Mouse (Mus musculus) stomach, embryonic 14.5 days (tissue): ENCODE measurements around the gene Plcb4. TPM values are rescaled to one million over a fixed set of nuclear protein-coding genes. Genes with fewer than 3 reads are reported as not detected.

ENCODE experiments used
- ATAC-seq: fragments of 200-750 bp; cut with Nextera tagmentation; 2 replicates; pipeline ENCODE4 v1.8.0; 2017; ENCODE audit warnings: low read depth, moderate TSS enrichment; ENCODE audit not compliant: insufficient number of reproducible peaks, insufficient read depth, low FRiP score
- H3K27ac ChIP-seq: fragments of 300-500 bp; sonication (generic); 2 replicates; pipeline ENCODE4 v1.5.1; 2014; ENCODE audit warnings: mild to moderate bottlenecking, low read length, moderate library complexity, mixed read lengths
- H3K27me3 ChIP-seq: fragments of 300-500 bp; sonication (generic); 2 replicates; pipeline ENCODE4 v1.6.1; 2014; ENCODE audit warnings: low read length, control low read depth, mixed read lengths; ENCODE audit not compliant: control insufficient read depth, insufficient read depth
- H3K36me3 ChIP-seq: fragments of 300-500 bp; sonication (generic); 2 replicates; pipeline ENCODE4 v1.6.1; 2014; ENCODE audit warnings: mild to moderate bottlenecking, control low read depth, low read length, moderate library complexity, mixed read lengths; ENCODE audit not compliant: control insufficient read depth, insufficient read depth
- H3K4me1 ChIP-seq: fragments of 300-500 bp; sonication (generic); 2 replicates; pipeline ENCODE4 v1.6.1; 2014; ENCODE audit warnings: low read length, control low read depth, mixed read lengths; ENCODE audit not compliant: control insufficient read depth, insufficient read depth
- H3K4me2 ChIP-seq: fragments of 300-500 bp; sonication (generic); replicated peaks from 2 replicates; pipeline ENCODE4 v1.6.1; 2014; ENCODE audit warnings: low read depth, low read length, control low read depth
- H3K4me3 ChIP-seq: fragments of 300-500 bp; sonication (generic); 2 replicates; pipeline ENCODE4 v1.5.1; 2014; ENCODE audit warnings: low read depth, low read length, control low read depth
- H3K9ac ChIP-seq: fragments of 300-500 bp; sonication (generic); replicated peaks from 2 replicates; pipeline ENCODE4 v1.6.1; 2014; ENCODE audit warnings: low read depth, mild to moderate bottlenecking, control low read depth, low read length, moderate library complexity, mixed read lengths
- H3K9me3 ChIP-seq: fragments of 300-500 bp; sonication (generic); 2 replicates; pipeline ENCODE4 v1.6.1; 2016; ENCODE audit warnings: low read depth, low read length, control low read depth; ENCODE audit not compliant: control insufficient read depth
- whole genome bisulfite sequencing: fragments of 180-500 bp; shearing (Covaris S2); extraction: QIAGEN DNeasy Blood & Tissue Kit; methylation state at CpG from one replicate; pipeline ENCODE4 v1.1.7; 2014; 5-methylcytosine and 5-hydroxymethylcytosine counted together
- polyA plus RNA-seq: library from polyadenylated mRNA; unstranded; fragments of >200 nt; fragmentation: Nextera tagmentation; extraction: Ambion mirVana; gene quantifications from 2 replicates; pipeline ENCODE4 v1.2.1, GENCODE M21; 2014

Plcb4 gene
- polyA plus RNA-seq, 1 experiment from 2014 or later: 51.4 TPM

DNA sequence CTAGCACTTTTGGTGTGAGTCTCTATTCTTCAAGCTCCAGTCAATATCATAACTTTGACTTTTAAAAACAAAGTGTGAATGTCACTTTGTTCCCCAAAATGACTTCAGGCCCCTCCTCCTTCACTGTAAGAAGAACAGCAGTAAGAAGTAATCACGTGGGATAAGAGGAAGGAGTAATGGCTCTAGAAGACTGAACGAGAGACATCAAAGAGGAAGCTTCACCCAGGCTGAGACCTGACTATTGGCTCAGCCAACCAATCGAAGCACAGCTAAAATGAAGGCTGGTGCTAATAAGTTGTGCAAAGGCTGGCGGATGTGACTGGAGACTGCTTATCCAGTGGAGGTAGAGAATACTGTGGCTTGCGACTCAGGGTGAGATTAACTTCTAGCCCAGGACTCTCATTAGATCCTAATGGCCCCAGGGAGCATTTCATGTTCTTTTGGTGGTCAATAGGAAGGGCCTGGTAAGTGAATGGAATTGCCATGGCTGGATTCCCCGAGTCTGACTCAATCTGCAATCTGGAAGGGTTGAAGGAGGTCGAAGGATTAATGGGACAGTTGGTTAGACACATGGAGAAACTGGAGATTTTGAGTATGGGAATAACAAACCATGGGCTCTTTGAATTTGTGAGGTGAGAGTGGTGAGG, 225.8 kb downstream of the Plcb4 start:
- WGBS: 75% methylated on average over 7 of the region's 7 CpGs
- H3K4me2 ChIP-seq: no peak overlapping the region
- H3K27ac ChIP-seq: no peak overlapping the region
- H3K27me3 ChIP-seq: no peaks in the 10 kb centered on the region
- H3K9me3 ChIP-seq: no peaks in the 10 kb centered on the region
- H3K36me3 ChIP-seq: no peaks in the 10 kb centered on the region
- no peak overlapping the region for H3K9ac ChIP-seq
- ATAC-seq: no peak
- no peak overlapping the region for H3K4me3 ChIP-seq
- H3K4me1 ChIP-seq: peaks cover 4% of the 10 kb centered on the region; the same call in 1 of the 2 replicates

DNA sequence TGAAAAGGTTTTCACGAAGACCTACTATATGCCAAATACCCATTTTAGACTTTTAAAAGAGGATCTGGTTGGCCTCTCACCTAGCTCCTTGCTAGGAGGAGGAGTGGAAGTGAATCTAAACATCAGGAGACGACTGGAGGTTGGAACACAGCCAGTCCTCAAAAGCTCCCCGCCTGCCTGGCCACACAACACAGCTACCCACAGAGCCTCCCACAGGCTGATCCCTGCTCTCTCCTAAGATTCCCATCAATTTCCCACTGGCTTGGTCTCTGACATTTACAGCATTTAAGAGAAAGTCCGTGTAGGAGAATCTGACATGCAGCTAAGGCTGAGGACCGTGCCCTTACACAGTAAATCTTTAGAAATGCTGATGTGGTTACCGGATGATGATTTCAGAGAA, 226.8 kb downstream of the Plcb4 start:
- Histone ChIP-seq H3K27ac (peak overlapping the region; percentile 48), H3K4me2 (no peak overlapping the region), H3K9me3 (no peaks in the 10 kb centered on the region), H3K9ac (no peak overlapping the region), H3K4me3 (no peak overlapping the region), H3K36me3 (no peaks in the 10 kb centered on the region), H3K4me1 (peaks cover 4% of the 10 kb centered on the region; the same call in 1 of the 2 replicates), H3K27me3 (no peaks in the 10 kb centered on the region)
- 31% methylated on average over 6 of the region's 6 CpGs for WGBS
- peak; percentile 39 for ATAC-seq

DNA sequence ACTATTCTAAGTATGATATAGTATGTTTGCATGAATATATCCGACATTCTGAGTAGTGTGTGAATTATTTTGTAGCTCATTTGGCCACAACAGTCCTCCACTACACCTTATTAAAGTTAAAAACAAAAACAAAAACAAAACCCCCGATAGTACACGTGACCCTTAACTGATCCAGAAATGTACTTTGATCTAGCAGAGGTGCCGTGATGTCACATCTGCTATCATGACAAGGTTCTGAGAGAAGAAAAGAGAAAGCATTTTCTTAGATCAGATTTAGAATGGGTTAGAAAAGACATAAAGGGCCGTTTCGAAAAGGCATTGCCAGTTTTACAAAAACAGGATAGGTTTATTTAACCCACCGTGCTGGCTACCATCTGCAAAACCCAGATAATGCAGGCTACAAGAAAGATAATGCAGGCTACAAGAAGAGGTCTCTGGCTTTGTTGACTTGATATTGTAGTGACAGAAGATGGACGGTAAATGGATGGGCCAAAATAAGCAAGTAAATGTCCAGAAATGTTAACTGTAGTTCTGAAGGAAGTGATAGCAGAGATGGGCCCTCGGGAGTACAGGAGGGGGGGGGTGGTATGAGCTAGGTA, 227.4 kb downstream of the Plcb4 start:
- no peak for ATAC-seq
- no peak overlapping the region for H3K4me2 ChIP-seq
- H3K27ac ChIP-seq: no peak overlapping the region

DNA sequence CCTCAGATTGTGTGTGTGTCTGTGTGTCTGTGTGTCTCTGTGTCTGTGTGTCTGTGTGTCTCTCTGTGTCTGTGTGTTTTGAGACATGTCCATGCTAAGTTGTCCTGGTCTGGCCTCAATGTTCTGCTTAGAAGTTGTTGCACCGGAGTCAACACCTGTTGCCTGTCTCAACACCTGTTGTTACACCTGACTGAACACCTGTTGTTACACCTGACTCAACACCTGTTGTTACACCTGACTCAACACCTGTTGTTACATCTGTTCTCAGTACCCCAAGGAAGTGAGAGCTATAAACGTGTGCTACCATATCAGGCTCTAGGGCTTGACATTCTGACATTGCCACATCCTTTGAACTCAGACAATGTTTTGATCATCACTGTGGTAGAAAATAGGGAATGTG, 229.0 kb downstream of the Plcb4 start:
- no peaks in the 10 kb centered on the region for H3K9me3 ChIP-seq
- ATAC-seq: no peak
- H3K4me3 ChIP-seq: no peak overlapping the region
- no peak overlapping the region for H3K9ac ChIP-seq
- H3K4me1 ChIP-seq: peaks cover 4% of the 10 kb centered on the region; the same call in 1 of the 2 replicates
- no peak overlapping the region for H3K4me2 ChIP-seq
- H3K27me3 ChIP-seq: no peaks in the 10 kb centered on the region
- H3K36me3 ChIP-seq: no peaks in the 10 kb centered on the region
- H3K27ac ChIP-seq: no peak overlapping the region
- WGBS: 82% methylated on average over 2 of the region's 2 CpGs

More for the DNA sequence above, 227.4 kb downstream of the Plcb4 start:
- Histone ChIP-seq H3K9me3 (no peaks in the 10 kb centered on the region), H3K36me3 (no peaks in the 10 kb centered on the region), H3K9ac (no peak overlapping the region), H3K27me3 (no peaks in the 10 kb centered on the region), H3K4me1 (peaks cover 4% of the 10 kb centered on the region; the same call in 1 of the 2 replicates), H3K4me3 (no peak overlapping the region)
- 56% methylated on average over 9 of the region's 9 CpGs for WGBS

DNA sequence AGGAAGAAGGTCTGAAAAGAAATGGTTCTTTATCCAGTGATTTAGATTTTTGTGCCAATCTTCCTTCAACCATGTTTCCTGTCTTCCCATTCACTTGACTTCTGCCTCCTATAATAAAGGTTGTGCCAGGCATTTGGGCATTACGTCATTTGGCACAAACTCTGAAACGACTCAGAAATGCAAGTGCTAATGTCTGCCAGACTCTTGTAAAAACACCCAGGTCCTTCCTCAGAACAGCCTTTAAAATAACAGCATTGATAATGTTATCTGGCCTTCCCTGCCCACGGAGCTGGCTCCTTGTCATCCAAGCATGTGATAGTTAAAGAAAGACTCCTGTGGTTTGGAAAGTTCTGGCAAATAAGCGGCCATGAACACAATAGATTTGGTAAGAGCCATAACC, 229.4 kb downstream of the Plcb4 start:
- no peaks in the 10 kb centered on the region for H3K27me3 ChIP-seq
- H3K27ac ChIP-seq: no peak overlapping the region
- H3K36me3 ChIP-seq: no peaks in the 10 kb centered on the region
- no peak overlapping the region for H3K9ac ChIP-seq
- no peak overlapping the region for H3K4me3 ChIP-seq
- peaks cover 4% of the 10 kb centered on the region; the same call in 1 of the 2 replicates for H3K4me1 ChIP-seq
- no peak overlapping the region for H3K4me2 ChIP-seq
- no peaks in the 10 kb centered on the region for H3K9me3 ChIP-seq
- ATAC-seq: no peak
- WGBS: 82% methylated on average over 4 of the region's 4 CpGs

DNA sequence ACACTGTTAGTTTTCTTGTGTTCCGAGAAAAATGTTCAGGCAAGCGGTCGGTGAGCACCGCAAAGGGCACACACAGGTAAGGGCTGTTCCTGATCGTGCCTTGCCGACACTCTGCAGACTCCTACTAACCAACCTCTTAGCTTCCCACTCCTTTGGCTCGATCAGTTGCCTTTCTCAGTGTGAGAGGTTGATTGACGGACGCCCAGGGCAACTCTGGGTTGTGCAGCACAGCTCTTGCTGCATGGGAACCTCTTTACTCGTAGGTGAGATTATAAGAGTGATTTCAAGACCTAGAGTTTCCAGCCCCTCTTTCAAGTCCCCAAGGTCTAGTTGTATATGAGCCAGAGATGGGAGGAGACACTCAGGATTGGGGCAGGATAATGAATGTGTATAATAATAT, 230.0 kb downstream of the Plcb4 start:
- H3K9ac ChIP-seq: no peak overlapping the region
- H3K9me3 ChIP-seq: no peaks in the 10 kb centered on the region
- no peak overlapping the region for H3K27ac ChIP-seq
- no peaks in the 10 kb centered on the region for H3K27me3 ChIP-seq
- H3K4me2 ChIP-seq: no peak overlapping the region
- no peak for ATAC-seq
- peaks cover 4% of the 10 kb centered on the region; the same call in 1 of the 2 replicates for H3K4me1 ChIP-seq
- no peak overlapping the region for H3K4me3 ChIP-seq
- 88% methylated on average over 10 of the region's 10 CpGs for WGBS
- no peaks in the 10 kb centered on the region for H3K36me3 ChIP-seq

DNA sequence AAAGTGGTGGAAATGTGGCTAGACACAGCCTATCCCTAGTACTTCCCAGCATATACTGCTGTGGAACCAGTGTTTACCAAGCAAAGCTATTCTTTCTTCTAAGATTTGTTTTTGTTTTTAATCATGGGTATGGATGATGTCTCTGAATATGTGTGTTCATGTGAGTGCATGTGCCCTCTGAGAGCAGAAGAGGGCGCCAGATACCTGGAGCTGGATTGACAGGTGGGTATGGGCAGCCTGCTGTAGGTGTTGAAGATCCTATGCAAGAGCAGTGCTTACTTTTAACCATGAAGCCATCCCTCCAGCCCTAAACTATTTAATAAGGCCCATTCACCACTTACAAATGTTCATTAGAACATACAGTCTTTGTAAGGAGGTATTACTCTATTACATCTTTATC, 231.3 kb downstream of the Plcb4 start:
- Histone ChIP-seq H3K4me1 (peaks cover 4% of the 10 kb centered on the region; the same call in 1 of the 2 replicates), H3K9ac (no peak overlapping the region), H3K27me3 (no peaks in the 10 kb centered on the region), H3K4me2 (no peak overlapping the region), H3K4me3 (no peak overlapping the region), H3K27ac (no peak overlapping the region), H3K36me3 (no peaks in the 10 kb centered on the region), H3K9me3 (no peaks in the 10 kb centered on the region)
- 81% methylated on average over 1 of the region's 1 CpGs for WGBS
- no peak for ATAC-seq

DNA sequence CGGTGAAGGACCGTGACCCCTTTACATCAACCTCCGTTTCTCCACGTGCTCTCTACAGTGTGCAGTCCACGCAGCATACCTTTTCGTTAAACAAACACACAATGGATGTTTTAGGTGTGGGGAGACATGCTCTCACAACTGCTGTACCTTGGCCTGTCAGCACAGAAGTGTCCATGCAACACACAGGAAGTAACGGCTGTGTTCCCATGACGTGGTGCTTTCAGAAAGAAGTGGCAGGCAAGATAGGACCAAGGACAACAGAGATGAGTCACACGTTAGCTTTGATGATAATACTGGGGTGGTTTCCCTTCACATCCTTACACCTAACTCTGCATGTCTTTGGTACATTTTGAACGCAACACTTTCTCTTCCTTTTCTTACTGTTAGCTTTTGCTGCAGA, 232.3 kb downstream of the Plcb4 start:
- H3K9ac ChIP-seq: no peak overlapping the region
- ATAC-seq: no peak
- no peaks in the 10 kb centered on the region for H3K9me3 ChIP-seq
- no peaks in the 10 kb centered on the region for H3K4me1 ChIP-seq
- H3K4me3 ChIP-seq: no peak overlapping the region
- H3K27me3 ChIP-seq: no peaks in the 10 kb centered on the region
- WGBS: 90% methylated on average over 10 of the region's 10 CpGs
- no peaks in the 10 kb centered on the region for H3K36me3 ChIP-seq
- no peak overlapping the region for H3K4me2 ChIP-seq
- H3K27ac ChIP-seq: no peak overlapping the region
